In genomic region chr19:4813015-4813414, GRCm38 (mm10) we compare ENCODE assay signal across 9 mouse cellular contexts. TPM values are rescaled to one million over a fixed set of nuclear protein-coding genes. Genes with fewer than 3 reads are reported as not detected.
DNase-seq lines count a peak whose midpoint lies in the region; ATAC-seq lines count a peak whose summit lies in the region.
"Had no signal": no experiment of that assay in that cellular context is flagged by ENCODE, and none has a peak within 500 bp of the region (broad histone marks: within the 10 kb centered on the region; RNA-seq: fewer than 3 reads in every experiment).

No protein-coding gene starts in this region.

- no peak overlapping the region for H3K9ac ChIP-seq in forebrain, embryonic 11.5 days (ENCODE audit: low read length)
- H3K9ac ChIP-seq in forebrain, embryonic 13.5 days: no peak overlapping the region
- no peak overlapping the region for H3K9ac ChIP-seq in midbrain, embryonic 14.5 days (replicated peaks; ENCODE audit: low read length)
- H3K9ac ChIP-seq in midbrain, embryonic 11.5 days (ENCODE audit: low read length): no peak overlapping the region
- no peak overlapping the region for H3K9ac ChIP-seq in embryonic facial prominence, embryonic 11.5 days (replicated peaks; ENCODE audit: low read length)
- H3K9ac ChIP-seq: limb, embryonic 15.5 days had no signal

- no peaks in the 10 kb centered on the region for H3K36me3 ChIP-seq in forebrain, embryonic 11.5 days (ENCODE audit: control insufficient read depth, insufficient read depth, low read length)
- H3K36me3 ChIP-seq in forebrain, embryonic 13.5 days (ENCODE audit: poor library complexity, severe bottlenecking): no peaks in the 10 kb centered on the region
- no peaks in the 10 kb centered on the region for H3K36me3 ChIP-seq in midbrain, embryonic 14.5 days (ENCODE audit: control insufficient read depth, insufficient read depth, low read length)
- no peaks in the 10 kb centered on the region for H3K36me3 ChIP-seq in midbrain, embryonic 11.5 days (ENCODE audit: control insufficient read depth, insufficient read depth, low read length)
- no peaks in the 10 kb centered on the region for H3K36me3 ChIP-seq in embryonic facial prominence, embryonic 11.5 days (replicated peaks; ENCODE audit: control insufficient read depth, insufficient read depth, low read depth, low read length)
- H3K36me3 ChIP-seq: limb, embryonic 15.5 days had no signal

- no peaks in the 10 kb centered on the region for H3K9me3 ChIP-seq in forebrain, embryonic 11.5 days (ENCODE audit: control insufficient read depth, low read length)
- no peaks in the 10 kb centered on the region for H3K9me3 ChIP-seq in forebrain, embryonic 13.5 days (replicated peaks)
- H3K9me3 ChIP-seq in midbrain, embryonic 14.5 days (ENCODE audit: control insufficient read depth, low read length): no peaks in the 10 kb centered on the region
- no peaks in the 10 kb centered on the region for H3K9me3 ChIP-seq in midbrain, embryonic 11.5 days (ENCODE audit: control insufficient read depth, low read length)
- no peaks in the 10 kb centered on the region for H3K9me3 ChIP-seq in embryonic facial prominence, embryonic 11.5 days (replicated peaks; ENCODE audit: control insufficient read depth, low read length)
- H3K9me3 ChIP-seq: limb, embryonic 15.5 days had no signal

- ATAC-seq in forebrain, embryonic 11.5 days (replicated peaks; ENCODE audit: low FRiP score): no peak
- no peak for ATAC-seq in forebrain, embryonic 13.5 days
- no peak for ATAC-seq in midbrain, embryonic 14.5 days (ENCODE audit: low FRiP score, low TSS enrichment)
- no peak for ATAC-seq in midbrain, embryonic 11.5 days (ENCODE audit: low FRiP score)
- no peak for ATAC-seq in embryonic facial prominence, embryonic 11.5 days (replicated peaks; ENCODE audit: insufficient number of reproducible peaks, low FRiP score, low TSS enrichment, low read depth)

- H3K4me3 ChIP-seq in forebrain, embryonic 11.5 days (ENCODE audit: low read depth, low read length): no peak overlapping the region
- H3K4me3 ChIP-seq in forebrain, embryonic 13.5 days: no peak overlapping the region
- no peak overlapping the region for H3K4me3 ChIP-seq in midbrain, embryonic 14.5 days (replicated peaks; ENCODE audit: low read depth, low read length)
- no peak overlapping the region for H3K4me3 ChIP-seq in midbrain, embryonic 11.5 days (ENCODE audit: low read depth, low read length)
- H3K4me3 ChIP-seq in embryonic facial prominence, embryonic 11.5 days (ENCODE audit: low read depth, low read length): no peak overlapping the region

- peak; percentile 57 for DNase-seq in forebrain, embryonic 11.5 days (ENCODE audit: low spot score)
- peak; percentile 15 for DNase-seq in midbrain, embryonic 14.5 days
- no peak for DNase-seq in midbrain, embryonic 11.5 days (ENCODE audit: low spot score, missing footprints)
- peak; percentile 35 for DNase-seq in embryonic facial prominence, embryonic 11.5 days (ENCODE audit: low spot score)
- DNase-seq in thymus, postnatal 0 days (ENCODE audit: low spot score): peak; percentile 33
- no peak for DNase-seq in gastrocnemius, adult 8-10 months (ENCODE audit: low spot score in 2 of 2)
- no peak for DNase-seq in adrenal gland, postnatal 4 days (ENCODE audit: low spot score in 2 of 2)

- H3K27ac ChIP-seq in forebrain, embryonic 11.5 days (ENCODE audit: low read depth, low read length): no peak overlapping the region
- H3K27ac ChIP-seq in forebrain, embryonic 13.5 days: no peak overlapping the region
- no peak overlapping the region for H3K27ac ChIP-seq in midbrain, embryonic 14.5 days (replicated peaks; ENCODE audit: low read depth, low read length)
- H3K27ac ChIP-seq in midbrain, embryonic 11.5 days (ENCODE audit: low read depth, low read length): no peak overlapping the region
- no peak overlapping the region for H3K27ac ChIP-seq in embryonic facial prominence, embryonic 11.5 days (replicated peaks; ENCODE audit: low read depth, low read length)

- peaks cover 12% of the 10 kb centered on the region for H3K4me1 ChIP-seq in forebrain, embryonic 11.5 days (replicated peaks; ENCODE audit: control insufficient read depth, insufficient read depth, low read length)
- peaks cover 27% of the 10 kb centered on the region for H3K4me1 ChIP-seq in forebrain, embryonic 13.5 days
- H3K4me1 ChIP-seq in midbrain, embryonic 14.5 days (ENCODE audit: control insufficient read depth, insufficient read depth, low read length): peaks cover 17% of the 10 kb centered on the region
- H3K4me1 ChIP-seq in midbrain, embryonic 11.5 days (ENCODE audit: control insufficient read depth, insufficient read depth, low read length): peaks cover 17% of the 10 kb centered on the region
- no peaks in the 10 kb centered on the region for H3K4me1 ChIP-seq in embryonic facial prominence, embryonic 11.5 days (ENCODE audit: control insufficient read depth, insufficient read depth, low read length)

- no peaks in the 10 kb centered on the region for H3K27me3 ChIP-seq in forebrain, embryonic 11.5 days (ENCODE audit: control insufficient read depth, insufficient read depth, low read length)
- no peaks in the 10 kb centered on the region; the same call in 1 of the 2 replicates for H3K27me3 ChIP-seq in forebrain, embryonic 13.5 days
- no peaks in the 10 kb centered on the region for H3K27me3 ChIP-seq in midbrain, embryonic 14.5 days (ENCODE audit: control insufficient read depth, insufficient read depth, low read length)
- H3K27me3 ChIP-seq in midbrain, embryonic 11.5 days (ENCODE audit: control insufficient read depth, insufficient read depth, low read length): no peaks in the 10 kb centered on the region
- H3K27me3 ChIP-seq in embryonic facial prominence, embryonic 11.5 days (ENCODE audit: control insufficient read depth, insufficient read depth, low read length): no peaks in the 10 kb centered on the region
- H3K27me3 ChIP-seq: limb, embryonic 15.5 days had no signal

- no peak overlapping the region for H3K4me2 ChIP-seq in forebrain, embryonic 11.5 days (ENCODE audit: low read depth, low read length, severe bottlenecking)
- no peak overlapping the region for H3K4me2 ChIP-seq in forebrain, embryonic 13.5 days
- no peak overlapping the region for H3K4me2 ChIP-seq in midbrain, embryonic 14.5 days (ENCODE audit: low read length)
- no peak overlapping the region for H3K4me2 ChIP-seq in midbrain, embryonic 11.5 days
- no peak overlapping the region for H3K4me2 ChIP-seq in embryonic facial prominence, embryonic 11.5 days (ENCODE audit: low read depth, low read length)

- 77% methylated on average over 6 of the region's 6 CpGs for WGBS in forebrain, embryonic 11.5 days
- 88% methylated on average over 6 of the region's 6 CpGs for WGBS in forebrain, embryonic 13.5 days
- 86% methylated on average over 6 of the region's 6 CpGs for whole genome bisulfite sequencing in midbrain, embryonic 14.5 days
- 76% methylated on average over 6 of the region's 6 CpGs for WGBS in midbrain, embryonic 11.5 days
- 80% methylated on average over 5 of the region's 6 CpGs for WGBS in embryonic facial prominence, embryonic 11.5 days

RNA-seq across cellular contexts. Expression of gene Rbm14, which starts 1.6 kb away (rescaled TPM):
- polyA plus RNA-seq in forebrain, embryonic 11.5 days (2014; fragmentation: Nextera tagmentation; extraction: Ambion mirVana): 139 and 144 TPM in 2 replicates
- 88.3 and 95.3 TPM in 2 replicates for polyA plus RNA-seq in forebrain, embryonic 13.5 days (2015; fragmentation: Nextera tagmentation; extraction: Ambion mirVana)
- polyA plus RNA-seq in midbrain, embryonic 14.5 days (2014; fragmentation: Nextera tagmentation; extraction: Ambion mirVana): 62.0 and 68.9 TPM in 2 replicates
- polyA plus RNA-seq in midbrain, embryonic 11.5 days (2014; fragmentation: Nextera tagmentation; extraction: Ambion mirVana): 108 and 113 TPM in 2 replicates
- polyA plus RNA-seq in embryonic facial prominence, embryonic 11.5 days (2014; fragmentation: Nextera tagmentation; extraction: Ambion mirVana): 110 and 111 TPM in 2 replicates
- polyA plus RNA-seq in thymus, postnatal 0 days (2015; fragmentation: Nextera tagmentation; extraction: Ambion mirVana): 51.4 and 67.4 TPM in 2 replicates
- 1 to 10 TPM; 5.5 to 7.2 (median 6.5) TPM for total RNA-seq in gastrocnemius, adult 8-10 months (2022)
- total RNA-seq in adrenal gland, postnatal 4 days (2021): 10 to 100 TPM; 55.8 to 57.7 TPM

RNA-seq across cellular contexts. Expression of gene Gm21992, which starts 1.6 kb away (rescaled TPM):
- 15.0 and 31.9 TPM in 2 replicates for polyA plus RNA-seq in forebrain, embryonic 11.5 days (2014; fragmentation: Nextera tagmentation; extraction: Ambion mirVana)
- 43.0 and 47.4 TPM in 2 replicates for polyA plus RNA-seq in forebrain, embryonic 13.5 days (2015; fragmentation: Nextera tagmentation; extraction: Ambion mirVana)
- polyA plus RNA-seq in midbrain, embryonic 14.5 days (2014; fragmentation: Nextera tagmentation; extraction: Ambion mirVana): 12.7 and 14.4 TPM in 2 replicates
- polyA plus RNA-seq in midbrain, embryonic 11.5 days (2014; fragmentation: Nextera tagmentation; extraction: Ambion mirVana): 12.9 and 27.2 TPM in 2 replicates
- 18.4 and 25.8 TPM in 2 replicates for polyA plus RNA-seq in embryonic facial prominence, embryonic 11.5 days (2014; fragmentation: Nextera tagmentation; extraction: Ambion mirVana)
- polyA plus RNA-seq in thymus, postnatal 0 days (2015; fragmentation: Nextera tagmentation; extraction: Ambion mirVana): 35.6 and 36.7 TPM in 2 replicates
- total RNA-seq in gastrocnemius, adult 8-10 months (2022): 10 to 100 TPM in 3 of 4 experiments, 1 to 10 TPM in 1; 8.7 to 14.3 (median 11.8) TPM
- 10 to 100 TPM; 15.1 to 27.1 TPM for total RNA-seq in adrenal gland, postnatal 4 days (2021)

RNA-seq across cellular contexts. Expression of gene Rbm4, which starts 19.3 kb away (rescaled TPM):
- polyA plus RNA-seq in forebrain, embryonic 11.5 days (2014; fragmentation: Nextera tagmentation; extraction: Ambion mirVana): 100 and 110 TPM in 2 replicates
- 103 TPM in 2 replicates for polyA plus RNA-seq in forebrain, embryonic 13.5 days (2015; fragmentation: Nextera tagmentation; extraction: Ambion mirVana)
- polyA plus RNA-seq in midbrain, embryonic 14.5 days (2014; fragmentation: Nextera tagmentation; extraction: Ambion mirVana): 101 and 113 TPM in 2 replicates
- polyA plus RNA-seq in midbrain, embryonic 11.5 days (2014; fragmentation: Nextera tagmentation; extraction: Ambion mirVana): 108 and 111 TPM in 2 replicates
- polyA plus RNA-seq in embryonic facial prominence, embryonic 11.5 days (2014; fragmentation: Nextera tagmentation; extraction: Ambion mirVana): 92.9 and 109 TPM in 2 replicates
- polyA plus RNA-seq in thymus, postnatal 0 days (2015; fragmentation: Nextera tagmentation; extraction: Ambion mirVana): 62.0 and 72.5 TPM in 2 replicates
- 10 to 100 TPM; 32.2 to 39.3 (median 33.5) TPM for total RNA-seq in gastrocnemius, adult 8-10 months (2022)
- total RNA-seq in adrenal gland, postnatal 4 days (2021): 10 to 100 TPM; 65.4 to 65.7 TPM

RNA-seq across cellular contexts. Expression of gene Ccs, which starts 26.1 kb away (rescaled TPM):
- 36.4 and 37.9 TPM in 2 replicates for polyA plus RNA-seq in forebrain, embryonic 11.5 days (2014; fragmentation: Nextera tagmentation; extraction: Ambion mirVana)
- 42.0 and 47.0 TPM in 2 replicates for polyA plus RNA-seq in forebrain, embryonic 13.5 days (2015; fragmentation: Nextera tagmentation; extraction: Ambion mirVana)
- 36.5 and 41.4 TPM in 2 replicates for polyA plus RNA-seq in midbrain, embryonic 14.5 days (2014; fragmentation: Nextera tagmentation; extraction: Ambion mirVana)
- polyA plus RNA-seq in midbrain, embryonic 11.5 days (2014; fragmentation: Nextera tagmentation; extraction: Ambion mirVana): 34.1 and 35.6 TPM in 2 replicates
- polyA plus RNA-seq in embryonic facial prominence, embryonic 11.5 days (2014; fragmentation: Nextera tagmentation; extraction: Ambion mirVana): 44.9 and 45.8 TPM in 2 replicates
- polyA plus RNA-seq in thymus, postnatal 0 days (2015; fragmentation: Nextera tagmentation; extraction: Ambion mirVana): 41.1 and 43.4 TPM in 2 replicates
- 10 to 100 TPM; 18.0 to 27.4 (median 22.5) TPM for total RNA-seq in gastrocnemius, adult 8-10 months (2022)
- total RNA-seq in adrenal gland, postnatal 4 days (2021): 10 to 100 TPM; 87.5 to 98.7 TPM

RNA-seq across cellular contexts. Expression of gene Ccdc87, which starts 26.2 kb away (rescaled TPM):
- polyA plus RNA-seq in forebrain, embryonic 11.5 days (2014; fragmentation: Nextera tagmentation; extraction: Ambion mirVana): 0.11 and 0.17 TPM in 2 replicates
- polyA plus RNA-seq in forebrain, embryonic 13.5 days (2015; fragmentation: Nextera tagmentation; extraction: Ambion mirVana): 0.23 and 0.39 TPM in 2 replicates
- 0.49 and 0.63 TPM in 2 replicates for polyA plus RNA-seq in midbrain, embryonic 14.5 days (2014; fragmentation: Nextera tagmentation; extraction: Ambion mirVana)
- polyA plus RNA-seq in midbrain, embryonic 11.5 days (2014; fragmentation: Nextera tagmentation; extraction: Ambion mirVana): 0.07 and 0.11 TPM in 2 replicates
- polyA plus RNA-seq in embryonic facial prominence, embryonic 11.5 days (2014; fragmentation: Nextera tagmentation; extraction: Ambion mirVana): not detected in 2 replicates
- polyA plus RNA-seq in thymus, postnatal 0 days (2015; fragmentation: Nextera tagmentation; extraction: Ambion mirVana): 0.13 TPM in 1 of 2 replicates, not detected in the other
- total RNA-seq in gastrocnemius, adult 8-10 months (2022): not detected
- total RNA-seq in adrenal gland, postnatal 4 days (2021): under 1 TPM in 1 of 2 experiments, not detected in 1; 0.17 TPM
- polyA plus RNA-seq: limb, embryonic 15.5 days had no signal

Comparison
In these comparisons a context has a peak if more than half of its experiments do, and no peak if none do; other contexts are left out.
1. DNase-seq: peak in forebrain, embryonic 11.5 days (single experiment), midbrain, embryonic 14.5 days (single experiment), embryonic facial prominence, embryonic 11.5 days (single experiment) and thymus, postnatal 0 days (single experiment); none in midbrain, embryonic 11.5 days (single experiment), gastrocnemius, adult 8-10 months (0 of 2) and adrenal gland, postnatal 4 days (0 of 2).